Mouse (Mus musculus): Measurements from ENCODE around the gene Plscr3. TPM values are rescaled to one million over a fixed set of nuclear protein-coding genes. Genes with fewer than 3 reads are reported as not detected.

The Plscr3 gene
- polyA plus RNA-seq, 1 experiment, result 41.3 TPM

DNA sequence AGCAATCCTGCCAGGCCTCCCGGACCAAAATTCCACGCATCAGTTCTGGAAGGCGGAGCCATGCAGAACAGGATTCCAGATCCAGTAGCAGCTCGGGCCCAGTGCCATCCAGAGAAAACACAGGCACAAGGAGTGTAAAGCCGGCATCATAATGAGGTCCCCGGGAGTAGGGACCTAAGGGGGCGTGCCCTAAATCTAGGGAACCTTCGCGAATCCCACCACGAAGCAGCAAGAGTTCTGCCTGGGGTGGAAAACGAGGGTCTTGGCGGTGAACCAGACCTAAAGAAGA, 41.6 kb upstream of the Plscr3 start:
- Histone ChIP-seq H3K27me3 (replicated peaks) (peaks cover 83% of the 10 kb centered on the region), H3K36me3 (replicated peaks; ENCODE audit: low read length) (no peaks in the 10 kb centered on the region), H3K9me3 (peaks cover 2% of the 10 kb centered on the region; the same call in 1 of the 2 replicates), H3K4me1 (peaks cover 51% of the 10 kb centered on the region), H3K4me3 (replicated peaks) (no peak overlapping the region)
- TF ChIP-seq FLI1 (IDR thresholded peaks at IDR 0.05; ENCODE audit: low read length), result no peak
- TF ChIP-seq GATA1 (IDR thresholded peaks at IDR 0.05; ENCODE audit: borderline replicate concordance, low read length), result no peak

DNA sequence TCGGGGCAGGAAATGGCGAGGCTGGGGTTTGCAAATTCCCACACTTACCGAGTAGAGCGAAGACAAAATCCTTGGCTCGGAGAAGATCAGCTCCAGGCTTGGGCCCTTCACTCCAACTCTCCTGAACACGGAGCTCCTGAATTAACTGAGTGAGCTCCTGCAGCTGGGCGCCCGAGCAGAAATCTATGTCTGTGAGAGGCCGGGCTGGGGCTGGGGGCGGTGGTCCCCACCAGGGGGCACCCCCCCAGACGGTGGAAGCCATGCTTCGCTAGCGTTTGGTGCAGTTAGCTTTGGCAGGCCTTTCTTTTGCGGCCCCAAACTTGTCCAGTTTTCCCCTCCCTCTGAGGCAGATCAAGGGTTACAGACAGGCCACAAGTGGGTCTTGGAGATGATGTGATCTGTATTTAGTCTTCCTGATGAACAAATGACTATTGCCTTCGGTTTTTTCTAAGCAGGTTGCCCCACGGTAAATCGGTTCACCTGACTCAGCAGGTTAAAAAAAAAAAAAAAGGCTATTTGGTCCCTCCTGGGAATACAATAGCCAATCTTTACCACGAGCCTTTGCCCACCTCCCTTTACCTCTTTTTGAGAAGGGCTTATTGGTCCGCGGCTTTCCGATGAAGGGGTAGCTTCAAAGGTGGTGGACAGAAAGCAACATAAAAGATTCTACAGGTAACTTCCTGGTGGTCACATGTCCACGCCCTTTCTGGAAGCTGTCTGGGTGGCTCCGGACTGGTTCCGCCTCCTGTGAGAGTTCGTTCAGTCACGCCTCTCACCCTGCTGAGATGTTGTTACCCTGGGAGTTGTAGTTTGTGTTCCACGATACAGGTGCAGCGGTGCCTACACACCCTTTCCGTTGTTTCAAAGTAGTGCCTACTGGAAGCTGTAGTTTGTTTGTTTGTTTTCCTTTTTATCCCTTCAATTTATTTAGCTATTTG, 40.9 kb upstream of the Plscr3 start, which contains the start of gene Tmem102:
TSS of gene Tmem102 (minus strand) at position 653 of the 938 bp plus-strand sequence.
- H3K4me3 ChIP-seq (replicated peaks), result no peak within 1 kb of the TSS
- no peak for TF ChIP-seq GATA1 (IDR thresholded peaks at IDR 0.05; ENCODE audit: borderline replicate concordance, low read length)
- no peak for TF ChIP-seq FLI1 (IDR thresholded peaks at IDR 0.05; ENCODE audit: low read length)
- H3K9me3 ChIP-seq, result peaks cover 2% of the 10 kb centered on the region
- H3K36me3 ChIP-seq (replicated peaks; ENCODE audit: low read length), result no peaks in the 10 kb centered on the region
- H3K27me3 ChIP-seq (replicated peaks), result peaks cover 78% of the 10 kb centered on the region
- peaks cover 45% of the 10 kb centered on the region for H3K4me1 ChIP-seq

DNA sequence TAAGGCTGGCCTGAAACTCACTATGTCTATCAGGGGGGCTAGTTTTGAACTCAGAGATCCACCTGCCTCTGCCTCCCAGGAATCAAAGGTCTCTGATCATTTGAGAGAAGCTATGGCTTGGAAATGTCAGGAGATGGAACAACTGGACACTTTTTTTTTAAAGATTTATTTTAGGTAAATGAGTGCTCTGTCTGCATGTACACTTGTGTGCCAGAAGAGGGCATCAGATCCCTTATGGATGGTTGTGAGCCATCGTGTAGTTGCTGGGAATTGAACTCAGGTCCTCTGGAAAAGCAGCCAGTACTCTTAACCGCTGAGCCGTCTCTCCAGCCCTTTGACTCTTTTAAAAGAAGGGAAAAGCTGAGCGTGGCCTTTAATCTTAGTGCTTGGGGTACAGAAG, 39.8 kb upstream of the Plscr3 start:
- peaks cover 34% of the 10 kb centered on the region for H3K4me1 ChIP-seq
- TF ChIP-seq FLI1 (IDR thresholded peaks at IDR 0.05; ENCODE audit: low read length) (no peak), GATA1 (IDR thresholded peaks at IDR 0.05; ENCODE audit: borderline replicate concordance, low read length) (no peak)
- H3K36me3 ChIP-seq (replicated peaks; ENCODE audit: low read length), result no peaks in the 10 kb centered on the region
- H3K4me3 ChIP-seq (replicated peaks), result no peak overlapping the region
- H3K27me3 ChIP-seq (replicated peaks), result peaks cover 78% of the 10 kb centered on the region
- H3K9me3 ChIP-seq, result peaks cover 7% of the 10 kb centered on the region

DNA sequence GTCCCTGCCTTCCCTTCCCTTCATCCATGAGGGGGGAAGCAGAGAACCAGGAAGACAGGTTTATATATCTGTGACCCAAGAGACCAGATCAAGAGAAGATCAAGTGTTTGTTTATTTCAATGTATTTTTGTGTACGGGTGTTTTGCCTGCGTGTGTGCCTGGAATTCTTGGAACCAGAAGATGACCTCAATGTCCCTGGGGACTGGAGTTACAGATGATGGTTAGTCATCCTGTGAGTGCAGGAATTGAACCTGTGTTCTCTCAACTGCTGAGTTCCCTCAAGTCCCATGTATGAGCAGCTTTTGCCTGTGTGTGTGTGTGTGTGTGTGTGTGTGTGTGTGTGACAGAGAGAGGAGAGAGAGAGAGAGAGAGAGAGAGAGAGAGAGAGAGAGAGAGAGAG, 38.5 kb upstream of the Plscr3 start:
- Histone ChIP-seq H3K36me3 (replicated peaks; ENCODE audit: low read length) (no peaks in the 10 kb centered on the region), H3K9me3 (peaks cover 7% of the 10 kb centered on the region), H3K4me3 (replicated peaks) (no peak overlapping the region), H3K4me1 (peaks cover 21% of the 10 kb centered on the region), H3K27me3 (replicated peaks) (peaks cover 69% of the 10 kb centered on the region)
- TF ChIP-seq GATA1 (IDR thresholded peaks at IDR 0.05; ENCODE audit: borderline replicate concordance, low read length) (no peak), FLI1 (IDR thresholded peaks at IDR 0.05; ENCODE audit: low read length) (no peak)

DNA sequence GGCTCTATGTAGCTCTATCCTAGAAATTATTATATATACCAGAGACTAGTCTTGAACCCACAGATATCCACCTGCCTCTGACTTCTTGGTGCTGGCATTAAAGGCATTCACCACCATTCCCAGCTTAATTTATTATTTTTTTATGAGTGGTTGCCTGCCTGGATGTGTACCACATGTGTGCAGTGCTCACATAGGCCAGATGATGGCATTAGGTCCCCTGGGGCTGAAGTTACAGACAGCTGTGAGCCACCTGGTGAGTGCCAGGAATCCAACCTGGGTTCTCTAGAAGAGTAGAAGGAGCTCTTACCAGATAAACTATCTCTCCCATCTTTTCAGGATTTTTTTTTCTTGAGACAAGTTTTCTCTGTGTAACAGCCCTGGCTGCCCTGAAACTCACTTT, 35.9 kb upstream of the Plscr3 start:
- no peak for TF ChIP-seq GATA1 (IDR thresholded peaks at IDR 0.05; ENCODE audit: borderline replicate concordance, low read length)
- no peak for TF ChIP-seq FLI1 (IDR thresholded peaks at IDR 0.05; ENCODE audit: low read length)
- Histone ChIP-seq H3K9me3 (peaks cover 7% of the 10 kb centered on the region), H3K4me1 (no peaks in the 10 kb centered on the region), H3K27me3 (replicated peaks) (peaks cover 68% of the 10 kb centered on the region), H3K4me3 (replicated peaks) (no peak overlapping the region), H3K36me3 (replicated peaks; ENCODE audit: low read length) (no peaks in the 10 kb centered on the region)

DNA sequence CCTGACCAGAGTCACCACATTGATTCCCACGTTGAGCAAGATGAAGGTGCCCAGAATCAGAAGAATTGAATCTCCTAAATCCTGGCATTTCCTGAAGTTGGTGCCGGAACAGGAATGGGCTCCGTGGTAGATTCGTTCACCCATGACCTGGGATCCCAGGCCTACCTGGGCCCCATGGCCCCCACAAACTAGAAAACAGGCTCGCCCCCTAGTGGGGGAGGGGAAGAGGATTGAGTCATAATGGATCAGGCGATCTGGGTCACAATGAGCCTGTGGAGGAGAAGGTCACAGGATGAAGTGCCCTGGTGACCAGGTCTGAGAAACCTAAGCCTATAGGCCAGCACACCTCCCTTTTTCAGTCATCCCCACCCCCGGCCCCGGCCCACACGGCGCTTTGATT, 31.0 kb upstream of the Plscr3 start, which contains the start of gene Gm39566:
TSS of gene Gm39566 (minus strand) at position 144 of the 400 bp plus-strand sequence.
- peaks cover 26% of the 10 kb centered on the region for H3K9me3 ChIP-seq
- H3K36me3 ChIP-seq (replicated peaks; ENCODE audit: low read length), result no peaks in the 10 kb centered on the region
- peaks cover 69% of the 10 kb centered on the region for H3K27me3 ChIP-seq (replicated peaks)
- TF ChIP-seq GATA1 (IDR thresholded peaks at IDR 0.05; ENCODE audit: borderline replicate concordance, low read length) (no peak), FLI1 (IDR thresholded peaks at IDR 0.05; ENCODE audit: low read length) (no peak)
- peaks cover 3% of the 10 kb centered on the region; the same call in 1 of the 2 replicates for H3K4me1 ChIP-seq
- no peak within 1 kb of the TSS for H3K4me3 ChIP-seq (replicated peaks)

DNA sequence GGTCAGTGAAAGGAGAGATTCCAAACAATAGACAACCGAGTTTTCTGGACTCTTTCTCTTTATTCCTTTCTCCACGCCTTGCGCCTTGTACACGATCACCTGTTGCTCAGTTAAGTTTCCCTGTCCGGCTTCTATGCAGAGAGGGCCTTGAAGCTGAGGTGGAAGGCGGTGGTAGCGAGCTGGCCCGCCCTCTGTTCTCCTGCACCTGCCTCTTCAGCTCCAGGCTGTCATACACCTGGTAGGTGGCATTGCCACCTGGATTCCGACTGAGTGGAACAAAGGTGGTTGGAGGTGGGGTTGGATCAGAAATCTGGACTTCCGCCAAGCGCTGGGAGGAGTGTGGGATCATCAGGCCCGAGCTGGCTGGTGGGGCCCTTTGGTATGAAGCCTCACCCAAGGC, 29.7 kb upstream of the Plscr3 start:
- peaks cover 8% of the 10 kb centered on the region; the same call in 1 of the 2 replicates for H3K4me1 ChIP-seq
- no peak for TF ChIP-seq FLI1 (IDR thresholded peaks at IDR 0.05; ENCODE audit: low read length)
- no peak for TF ChIP-seq GATA1 (IDR thresholded peaks at IDR 0.05; ENCODE audit: borderline replicate concordance, low read length)
- H3K9me3 ChIP-seq, result peaks cover 20% of the 10 kb centered on the region
- peaks cover 64% of the 10 kb centered on the region for H3K27me3 ChIP-seq (replicated peaks)
- H3K4me3 ChIP-seq (replicated peaks), result no peak overlapping the region
- no peaks in the 10 kb centered on the region for H3K36me3 ChIP-seq (replicated peaks; ENCODE audit: low read length)

DNA sequence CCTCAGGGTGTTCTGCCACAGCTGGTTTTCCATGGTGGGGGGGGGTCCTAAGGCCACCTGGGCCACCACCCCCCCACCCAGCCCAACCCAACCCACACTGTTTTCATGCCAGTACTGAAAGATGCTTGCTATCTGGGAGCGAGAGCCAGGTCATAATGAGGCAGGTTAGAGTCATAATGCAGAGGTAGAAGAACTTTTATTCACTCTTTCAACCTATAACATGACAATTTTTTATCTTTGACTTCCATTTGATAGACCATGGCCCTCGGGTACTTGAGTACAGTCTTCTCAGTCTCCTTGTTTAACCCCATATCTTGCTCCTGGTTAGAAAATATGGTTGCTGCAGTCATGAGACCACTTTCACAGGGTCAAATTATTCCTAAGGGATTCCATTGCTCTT, 27.8 kb upstream of the Plscr3 start, which contains the start of gene Spem2:
TSS of gene Spem2 (minus strand) at position 101 of the 400 bp plus-strand sequence.
- H3K27me3 ChIP-seq (replicated peaks), result peaks cover 61% of the 10 kb centered on the region

DNA sequence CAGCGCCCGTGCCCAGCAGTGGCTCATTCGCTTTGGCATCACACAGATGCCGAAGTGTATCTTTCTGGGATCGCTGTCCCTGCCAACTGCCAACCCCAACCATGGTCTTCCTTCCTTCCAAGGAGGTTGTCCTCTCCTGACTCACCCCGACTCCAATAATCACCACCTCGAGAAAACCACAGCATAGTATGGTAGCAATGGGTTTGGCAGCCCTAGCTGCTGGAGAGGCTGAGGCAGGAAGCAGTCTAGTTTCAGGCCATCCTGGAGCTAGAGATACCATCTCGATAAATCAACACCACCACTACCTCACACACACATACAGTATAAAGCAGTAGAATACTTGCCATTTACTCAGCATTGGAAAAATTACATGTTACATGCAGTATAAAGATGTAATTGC, 27.3 kb upstream of the Plscr3 start:
- TF ChIP-seq FLI1 (IDR thresholded peaks at IDR 0.05; ENCODE audit: low read length) (no peak), GATA1 (IDR thresholded peaks at IDR 0.05; ENCODE audit: borderline replicate concordance, low read length) (no peak)
- no peaks in the 10 kb centered on the region for H3K36me3 ChIP-seq (replicated peaks; ENCODE audit: low read length)
- H3K27me3 ChIP-seq (replicated peaks), result peaks cover 60% of the 10 kb centered on the region
- H3K9me3 ChIP-seq, result peaks cover 20% of the 10 kb centered on the region
- H3K4me3 ChIP-seq (replicated peaks), result no peak overlapping the region
- H3K4me1 ChIP-seq, result peaks cover 8% of the 10 kb centered on the region; the same call in 1 of the 2 replicates

More for the DNA sequence above, 27.8 kb upstream of the Plscr3 start, which contains the start of gene Spem2:
- peaks cover 8% of the 10 kb centered on the region; the same call in 1 of the 2 replicates for H3K4me1 ChIP-seq
- TF ChIP-seq GATA1 (IDR thresholded peaks at IDR 0.05; ENCODE audit: borderline replicate concordance, low read length) (no peak), FLI1 (IDR thresholded peaks at IDR 0.05; ENCODE audit: low read length) (no peak)
- no peaks in the 10 kb centered on the region for H3K36me3 ChIP-seq (replicated peaks; ENCODE audit: low read length)
- no peak within 1 kb of the TSS for H3K4me3 ChIP-seq (replicated peaks)
- H3K9me3 ChIP-seq, result peaks cover 20% of the 10 kb centered on the region

DNA sequence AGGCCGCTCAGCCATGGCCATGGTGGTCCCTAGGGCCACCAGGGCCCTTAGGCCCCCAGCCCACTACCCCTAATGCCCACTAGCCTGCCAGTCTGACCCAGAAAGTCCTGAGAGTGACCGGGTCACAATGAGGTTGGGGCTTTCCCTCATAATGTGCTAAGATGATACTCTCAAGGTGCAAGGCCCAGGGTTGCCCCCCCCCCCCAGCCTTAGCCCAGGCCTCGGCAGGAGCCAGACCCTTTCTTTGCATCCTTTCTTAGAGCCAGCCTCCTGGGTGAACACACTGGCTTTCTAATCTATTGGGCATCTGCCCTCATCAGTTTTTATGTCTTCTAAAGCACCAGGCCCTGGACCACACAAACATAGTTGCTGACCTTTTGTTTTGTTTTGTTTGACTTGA, 24.1 kb upstream of the Plscr3 start, which contains the start of gene Spem1:
TSS of gene Spem1 (minus strand) at position 101 of the 400 bp plus-strand sequence.
- Histone ChIP-seq H3K27me3 (replicated peaks) (peaks cover 58% of the 10 kb centered on the region), H3K4me1 (peaks cover 8% of the 10 kb centered on the region; the same call in 1 of the 2 replicates), H3K36me3 (replicated peaks; ENCODE audit: low read length) (peaks cover 17% of the 10 kb centered on the region), H3K4me3 (replicated peaks) (no peak within 1 kb of the TSS), H3K9me3 (peaks cover 22% of the 10 kb centered on the region)
- TF ChIP-seq FLI1 (IDR thresholded peaks at IDR 0.05; ENCODE audit: low read length) (no peak), GATA1 (IDR thresholded peaks at IDR 0.05; ENCODE audit: borderline replicate concordance, low read length) (no peak)
